Mouse (Mus musculus) brain, adult 10 weeks (tissue): ENCODE measurements around the gene Crp. TPM values are rescaled to one million over a fixed set of nuclear protein-coding genes. Genes with fewer than 3 reads are reported as not detected.

Experiments used
- polyA plus RNA-seq: library from polyadenylated mRNA; stranded (reverse); fragments of 350-450 nt; fragmentation: Illumina TruSeq; extraction: RNeasy Lipid Tissue Mini Kit (QIAGEN cat#74804); gene quantifications from one replicate; pipeline ENCODE4 v1.2.3, GENCODE M21; 2015; ENCODE audit warnings: low read depth, low replicate concordance

Gene Crp
- polyA plus RNA-seq: not detected

GRCm38 (mm10) chr1:172697844-172698243 lies at the start of gene Crp:
Gene Crp, plus strand, starts transcription at chr1:172698055.

Other genes with a start within 250 kb of the Crp start
- 1.1 TPM for gene Slamf9, start 222.7 kb upstream of the Crp start, polyA plus RNA-seq
- gene Igsf9, start 216.3 kb upstream of the Crp start, polyA plus RNA-seq: 5.9 TPM
- gene Tagln2, start 198.0 kb upstream of the Crp start, polyA plus RNA-seq: 15.7 TPM
- gene Cfap45, start 177.3 kb upstream of the Crp start, polyA plus RNA-seq: 4.8 TPM
- gene Vsig8, start 142.1 kb upstream of the Crp start, polyA plus RNA-seq: not detected
- gene Slamf8, start 107.5 kb upstream of the Crp start, polyA plus RNA-seq: not detected
- not detected for gene Fcrl6, start 95.5 kb upstream of the Crp start, polyA plus RNA-seq
- gene Dusp23, start 65.1 kb upstream of the Crp start, polyA plus RNA-seq: 6.3 TPM
- not detected for gene Apcs, start 197.0 kb downstream of the Crp start, polyA plus RNA-seq